Mouse (Mus musculus) MEL (cell line): Measurements from ENCODE around the gene Gm10037. TPM values are rescaled to one million over a fixed set of nuclear protein-coding genes. Genes with fewer than 3 reads are reported as not detected.

Experiments
- DNase-seq: peaks from one replicate; pipeline ENCODE4 v3.0.0; 2011; ENCODE audit warnings: low read depth, low spot score
- H3K27ac ChIP-seq: 2 replicates; pipeline ENCODE4 v1.5.1; 2012; ENCODE audit warnings: low read depth, mild to moderate bottlenecking, control low read depth, low read length, moderate library complexity; ENCODE audit not compliant: control insufficient read depth
- H3K27me3 ChIP-seq, 2 experiments: fragments of 150-350 bp in 1 of 2; sonication (generic) in 1 of 2; 2 replicates each; pipeline ENCODE4 v1.6.1; 2012; ENCODE audit warnings: low read length in 2 of 2, mild to moderate bottlenecking in 2 of 2, improper control_type of control experiment in 1 of 2, moderate library complexity in 1 of 2; ENCODE audit not compliant: insufficient read depth in 2 of 2, control insufficient read depth in 1 of 2
- H3K36me3 ChIP-seq, 2 experiments: 2 replicates each; pipeline ENCODE4 v1.6.1; 2012 to 2014; ENCODE audit warnings: low read length in 2 of 2, improper control_type of control experiment in 1 of 2, inconsistent platforms in 1 of 2, mild to moderate bottlenecking in 1 of 2; ENCODE audit not compliant: insufficient read depth in 2 of 2, control insufficient read depth in 1 of 2
- H3K4me1 ChIP-seq, 2 experiments: fragments of 150-350 bp in 1 of 2; sonication (generic) in 1 of 2; 2 replicates each; pipeline ENCODE4 v1.6.1; 2012; ENCODE audit warnings: low read length in 2 of 2, improper control_type of control experiment in 1 of 2, mild to moderate bottlenecking in 1 of 2; ENCODE audit not compliant: insufficient read depth in 2 of 2, control insufficient read depth in 1 of 2
- H3K4me3 ChIP-seq, 2 experiments: fragments of 150-350 bp in 1 of 2; sonication (generic) in 1 of 2; 2 replicates each; pipeline ENCODE4 v1.5.1; 2012; ENCODE audit warnings: low read depth in 2 of 2, low read length in 2 of 2, mild to moderate bottlenecking in 2 of 2, moderate library complexity in 2 of 2, control low read depth in 1 of 2, improper control_type of control experiment in 1 of 2; ENCODE audit not compliant: control insufficient read depth in 1 of 2, insufficient read depth in 1 of 2
- H3K79me2 ChIP-seq: 2 replicates; pipeline ENCODE4 v1.6.1; 2012; ENCODE audit warnings: mild to moderate bottlenecking, low read length, moderate library complexity; ENCODE audit not compliant: control insufficient read depth, poor library complexity, insufficient read depth
- H3K9ac ChIP-seq: 2 replicates; pipeline ENCODE4 v1.6.1; 2012; ENCODE audit warnings: low read depth, mild to moderate bottlenecking, control low read depth, low read length, moderate library complexity; ENCODE audit not compliant: control insufficient read depth, poor library complexity, severe bottlenecking
- H3K9me3 ChIP-seq: fragments of 150-350 bp; sonication (generic); replicated peaks from 2 replicates; pipeline ENCODE4 v1.6.1; 2012; ENCODE audit warnings: mild to moderate bottlenecking, low read length, improper control_type of control experiment, moderate library complexity; ENCODE audit not compliant: insufficient read depth
- BHLHE40 ChIP-seq: IDR thresholded peaks from 2 replicates; pipeline ENCODE4 v1.6.1; 2012; ENCODE audit warnings: low read depth, mild to moderate bottlenecking, inconsistent platforms, low read length, improper control_type of control experiment, borderline replicate concordance
- CHD1 ChIP-seq: IDR thresholded peaks from 2 replicates; pipeline ENCODE4 v1.6.1; 2012; ENCODE audit warnings: low read depth, mild to moderate bottlenecking, inconsistent platforms, low read length, improper control_type of control experiment
- CHD2 ChIP-seq: IDR thresholded peaks from 2 replicates; pipeline ENCODE4 v1.6.1; 2011; ENCODE audit warnings: low read length, improper control_type of control experiment
- CTCF ChIP-seq, 3 experiments: IDR thresholded peaks in 2 of 3; conservative IDR thresholded peaks in 1 of 3; 2 replicates each; pipeline ENCODE4 v1.5.1; 2011 to 2012; ENCODE audit warnings: low read length in 3 of 3, low read depth in 2 of 3, mild to moderate bottlenecking in 2 of 3, improper control_type of control experiment in 1 of 3, inconsistent platforms in 1 of 3, mixed read lengths in 1 of 3, moderate library complexity in 1 of 3; ENCODE audit not compliant: control insufficient read depth in 1 of 3, insufficient read depth in 1 of 3, poor library complexity in 1 of 3, severe bottlenecking in 1 of 3
- E2F4 ChIP-seq: IDR thresholded peaks from 2 replicates; pipeline ENCODE4 v1.6.1; 2011; ENCODE audit warnings: low read depth, low read length, improper control_type of control experiment, borderline replicate concordance
- ELF1 ChIP-seq: IDR thresholded peaks from 2 replicates; pipeline ENCODE4 v1.6.1; 2014; ENCODE audit warnings: low read depth, mild to moderate bottlenecking, inconsistent platforms, low read length, improper control_type of control experiment, moderate library complexity
- EP300 ChIP-seq, 2 experiments: IDR thresholded peaks; 2 replicates each; pipeline ENCODE4 v1.6.1; 2011; ENCODE audit warnings: improper control_type of control experiment in 2 of 2, low read length in 2 of 2, low read depth in 1 of 2, mild to moderate bottlenecking in 1 of 2
- GABPA ChIP-seq: IDR thresholded peaks from 2 replicates; pipeline ENCODE4 v1.6.1; 2012; ENCODE audit warnings: low read depth, mild to moderate bottlenecking, inconsistent platforms, low read length, improper control_type of control experiment, moderate library complexity
- GATA1 ChIP-seq: IDR thresholded peaks from 2 replicates; pipeline ENCODE4 v1.6.1; 2011; ENCODE audit warnings: low read depth, low read length, improper control_type of control experiment
- HCFC1 ChIP-seq: IDR thresholded peaks from 2 replicates; pipeline ENCODE4 v1.6.1; 2012; ENCODE audit warnings: low read depth, mild to moderate bottlenecking, inconsistent platforms, low read length, improper control_type of control experiment, moderate library complexity
- KAT2A ChIP-seq: conservative IDR thresholded peaks from 2 replicates; pipeline ENCODE4 v1.6.1; 2012; ENCODE audit warnings: low read depth, low read length, improper control_type of control experiment, inconsistent platforms
- MAFK ChIP-seq: IDR thresholded peaks from 2 replicates; pipeline ENCODE4 v1.6.1; 2011; ENCODE audit warnings: low read depth, mild to moderate bottlenecking, low read length, improper control_type of control experiment, borderline replicate concordance
- MAZ ChIP-seq: IDR thresholded peaks from 2 replicates; pipeline ENCODE4 v1.6.1; 2012; ENCODE audit warnings: low read depth, mild to moderate bottlenecking, inconsistent platforms, low read length, improper control_type of control experiment
- MEF2A ChIP-seq: IDR thresholded peaks from 2 replicates; pipeline ENCODE4 v1.6.1; 2014; ENCODE audit warnings: low read depth, mild to moderate bottlenecking, inconsistent platforms, low read length, improper control_type of control experiment; ENCODE audit not compliant: poor library complexity, insufficient replicate concordance, severe bottlenecking; ENCODE audit errors: extremely low read depth
- MXI1 ChIP-seq: IDR thresholded peaks from 2 replicates; pipeline ENCODE4 v1.6.1; 2011; ENCODE audit warnings: mild to moderate bottlenecking, low read depth, low read length, improper control_type of control experiment
- MYC ChIP-seq: IDR thresholded peaks from 2 replicates; pipeline ENCODE4 v1.6.1; 2011; ENCODE audit warnings: low read depth, mild to moderate bottlenecking, low read length, improper control_type of control experiment, moderate library complexity
- NELFE ChIP-seq: IDR thresholded peaks from 2 replicates; pipeline ENCODE4 v1.6.1; 2011; ENCODE audit warnings: low read depth, low read length, improper control_type of control experiment
- POLR2A ChIP-seq, 2 experiments: IDR thresholded peaks; 2 replicates each; pipeline ENCODE4 v1.6.1; 2011 to 2012; ENCODE audit warnings: low read length in 2 of 2, mild to moderate bottlenecking in 2 of 2, control low read depth in 1 of 2, improper control_type of control experiment in 1 of 2, low read depth in 1 of 2, moderate library complexity in 1 of 2; ENCODE audit not compliant: control insufficient read depth in 1 of 2, insufficient read depth in 1 of 2, poor library complexity in 1 of 2
- RAD21 ChIP-seq: IDR thresholded peaks from 2 replicates; pipeline ENCODE4 v1.6.1; 2011; ENCODE audit warnings: mild to moderate bottlenecking, low read depth, low read length, improper control_type of control experiment
- SIN3A ChIP-seq: IDR thresholded peaks from 2 replicates; pipeline ENCODE4 v1.6.1; 2012; ENCODE audit warnings: low read length, improper control_type of control experiment, inconsistent platforms
- TBP ChIP-seq: IDR thresholded peaks from 2 replicates; pipeline ENCODE4 v1.8.0; 2011; ENCODE audit warnings: low read depth, low read length, improper control_type of control experiment
- TCF12 ChIP-seq: IDR thresholded peaks from 2 replicates; pipeline ENCODE4 v1.6.1; 2014; ENCODE audit warnings: low read depth, mild to moderate bottlenecking, inconsistent platforms, low read length, improper control_type of control experiment, moderate library complexity
- USF2 ChIP-seq, 2 experiments: IDR thresholded peaks; 2 replicates each; pipeline ENCODE4 v1.6.1; 2011 to 2012; ENCODE audit warnings: improper control_type of control experiment in 2 of 2, low read length in 2 of 2, borderline replicate concordance in 1 of 2, inconsistent platforms in 1 of 2, low read depth in 1 of 2, mild to moderate bottlenecking in 1 of 2; ENCODE audit not compliant: insufficient read depth in 1 of 2
- ZC3H11A ChIP-seq: IDR thresholded peaks from 2 replicates; pipeline ENCODE4 v1.6.1; 2012; ENCODE audit warnings: low read depth, mild to moderate bottlenecking, inconsistent platforms, low read length, improper control_type of control experiment
- ZKSCAN1 ChIP-seq: IDR thresholded peaks from 2 replicates; pipeline ENCODE4 v1.6.1; 2012; ENCODE audit warnings: low read depth, mild to moderate bottlenecking, inconsistent platforms, low read length, improper control_type of control experiment, moderate library complexity
- ZNF384 ChIP-seq: IDR thresholded peaks from 2 replicates; pipeline ENCODE4 v1.6.1; 2012; ENCODE audit warnings: low read depth, mild to moderate bottlenecking, inconsistent platforms, low read length, improper control_type of control experiment
- polyA plus RNA-seq, 2 experiments: library from polyadenylated mRNA; stranded (reverse) in 1 of 2; unstranded in 1 of 2; fragments of >175 nt in 1 of 2; fragments of >200 nt in 1 of 2; gene quantifications; 2 replicates each; pipeline versions ENCODE4 v1.2.1 to v1.2.4; 2012; ENCODE audit warnings: low replicate concordance in 2 of 2, low read depth in 1 of 2; ENCODE audit not compliant: insufficient read length in 2 of 2, insufficient read depth in 1 of 2, missing spikeins in 1 of 2
- total RNA-seq: library from RNA; depleted of rRNA; stranded (reverse); fragments of 300-350 nt; gene quantifications from 2 replicates; pipeline ENCODE4 v1.2.3, GENCODE M21; 2012

Gene Gm10037
- total and polyA plus RNA-seq, 3 experiments = not detected

DNA sequence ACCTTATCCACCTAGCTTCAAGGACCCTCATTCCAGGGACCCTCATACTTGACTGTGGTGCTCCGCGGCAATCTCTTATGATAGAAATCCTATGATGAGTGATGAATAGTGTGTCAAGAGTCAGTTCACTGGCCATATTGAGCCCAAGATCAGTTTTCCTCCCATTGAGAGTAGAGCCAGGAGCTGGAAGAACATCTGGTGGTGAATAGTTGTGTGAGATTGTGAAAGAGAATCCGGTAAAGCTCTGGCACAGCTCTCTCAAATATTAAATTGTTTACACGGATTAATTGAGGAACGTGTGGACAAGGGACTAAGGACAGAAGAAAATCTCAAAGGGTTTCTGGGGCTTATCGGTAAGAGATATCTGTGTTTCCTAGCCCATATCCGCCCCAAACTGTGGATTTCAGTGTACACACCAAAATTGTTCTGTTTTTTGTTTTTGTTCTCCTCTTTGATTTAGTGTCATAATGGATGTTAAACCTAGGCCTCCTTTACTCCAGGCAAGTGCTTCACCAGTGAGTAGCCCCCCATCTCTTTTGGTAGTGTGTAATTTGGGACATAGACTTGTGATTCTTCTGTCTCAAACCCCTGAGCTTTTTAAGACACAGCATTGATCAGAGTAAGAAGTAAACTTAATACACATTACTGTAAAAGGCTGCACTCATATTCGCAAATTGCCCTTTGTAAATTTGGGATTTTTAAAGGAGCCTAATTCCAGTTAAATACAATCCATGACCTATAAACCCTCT is 17.8 kb upstream of the Gm10037 start:
- Histone ChIP-seq H3K9ac (no peak overlapping the region), H3K4me3 (peak overlapping the region; percentile 6 to 73; a peak in 3 of 4 replicates), H3K36me3 (no peaks in the 10 kb centered on the region), H3K27ac (no peak overlapping the region), H3K4me1 (no peaks in the 10 kb centered on the region), H3K79me2 (no peaks in the 10 kb centered on the region), H3K27me3 (no peaks in the 10 kb centered on the region), H3K9me3 (no peaks in the 10 kb centered on the region)
- DNase-seq = no peak
- no peak for TF ChIP-seq USF2 (IDR thresholded peaks at IDR 0.05; ENCODE audit: borderline replicate concordance in 1 of 2, insufficient read depth in 1 of 2, low read depth in 1 of 2, low read length in 2 of 2)
- TF ChIP-seq EP300 (IDR thresholded peaks at IDR 0.05; ENCODE audit: low read depth in 1 of 2, low read length in 2 of 2) = no peak
- no peak for TF ChIP-seq ELF1
- no peak for TF ChIP-seq ZC3H11A
- no peak for TF ChIP-seq MAFK
- TF ChIP-seq CHD2 = no peak
- no peak for TF ChIP-seq CTCF (IDR thresholded peaks at IDR 0.05 in 2 of 3, conservative IDR thresholded peaks at IDR 0.05 in 1 of 3; ENCODE audit: control insufficient read depth in 1 of 3, insufficient read depth in 1 of 3, low read depth in 2 of 3, low read length in 3 of 3, poor library complexity in 1 of 3, severe bottlenecking in 1 of 3)
- TF ChIP-seq ZNF384 = no peak
- TF ChIP-seq RAD21 = no peak
- no peak for TF ChIP-seq POLR2A (IDR thresholded peaks at IDR 0.05; ENCODE audit: control insufficient read depth in 1 of 2, insufficient read depth in 1 of 2, low read depth in 1 of 2, low read length in 2 of 2, poor library complexity in 1 of 2)
- TF ChIP-seq HCFC1 = no peak

GRCm38 (mm10) chr13:67813710-67814660 is 16.9 kb upstream of the Gm10037 start, which contains the start of gene Zfp273:
Zfp273 (plus strand) TSS chr13:67813740.
- Histone ChIP-seq H3K4me3 (peak within 1 kb of the TSS; percentile 67 to 73), H3K9me3 (no peaks in the 10 kb centered on the region), H3K79me2 (no peaks in the 10 kb centered on the region), H3K36me3 (no peaks in the 10 kb centered on the region), H3K27ac (peak within 1 kb of the TSS; percentile 53), H3K4me1 (no peaks in the 10 kb centered on the region), H3K9ac (peak within 1 kb of the TSS; percentile 55), H3K27me3 (no peaks in the 10 kb centered on the region)
- DNase-seq = peak; percentile 89
- TF ChIP-seq SIN3A (peak; percentile 30; the same call in 1 of the 2 replicates), ZC3H11A (no peak), MEF2A (no peak), MAZ (no peak), MXI1 (peak; percentile 57), BHLHE40 (no peak), ELF1 (peak; percentile 85), CHD1 (no peak), GABPA (no peak), POLR2A (IDR thresholded peaks at IDR 0.05; ENCODE audit: control insufficient read depth in 1 of 2, insufficient read depth in 1 of 2, low read depth in 1 of 2, low read length in 2 of 2, poor library complexity in 1 of 2) (peak in 1 of 2 experiments; percentile 33; a peak in 2 of 4 replicates), GATA1 (no peak), TBP (0 out of 2 replicates have a peak, but pooled peaks have one; percentile 39), KAT2A (peak; percentile 70), MAFK (no peak), ZKSCAN1 (no peak), NELFE (peak; percentile 13; the same call in 1 of the 2 replicates), HCFC1 (peak; percentile 91), E2F4 (no peak), TCF12 (no peak), MYC (0 out of 2 replicates have a peak, but pooled peaks have one; percentile 36)
